Mouse (Mus musculus): ENCODE measurements around the gene Foxk1. TPM values are rescaled to one million over a fixed set of nuclear protein-coding genes. Genes with fewer than 3 reads are reported as not detected.
A peak's percentile ranks its signal among the peaks of the same experiment; 100 is the strongest.

Gene Foxk1
- polyA plus RNA-seq, 1 experiment from 2014 or later, result 6.3 TPM

GRCm38 (mm10) chr5:142423701-142424100 lies 22.4 kb downstream of the Foxk1 start:
- no peak overlapping the region for H3K9ac ChIP-seq
- no peak for ATAC-seq (ENCODE audit: low FRiP score, low read depth)
- H3K4me1 ChIP-seq, result peaks cover 32% of the 10 kb centered on the region
- no peaks in the 10 kb centered on the region for H3K27me3 ChIP-seq
- H3K9me3 ChIP-seq, result no peaks in the 10 kb centered on the region
- peaks cover 29% of the 10 kb centered on the region for H3K36me3 ChIP-seq
- no peak overlapping the region for H3K27ac ChIP-seq
- no peak overlapping the region for H3K4me3 ChIP-seq
- WGBS, result 64% methylated on average over 3 of the region's 3 CpGs
- no peak overlapping the region for H3K4me2 ChIP-seq (replicated peaks)

DNA sequence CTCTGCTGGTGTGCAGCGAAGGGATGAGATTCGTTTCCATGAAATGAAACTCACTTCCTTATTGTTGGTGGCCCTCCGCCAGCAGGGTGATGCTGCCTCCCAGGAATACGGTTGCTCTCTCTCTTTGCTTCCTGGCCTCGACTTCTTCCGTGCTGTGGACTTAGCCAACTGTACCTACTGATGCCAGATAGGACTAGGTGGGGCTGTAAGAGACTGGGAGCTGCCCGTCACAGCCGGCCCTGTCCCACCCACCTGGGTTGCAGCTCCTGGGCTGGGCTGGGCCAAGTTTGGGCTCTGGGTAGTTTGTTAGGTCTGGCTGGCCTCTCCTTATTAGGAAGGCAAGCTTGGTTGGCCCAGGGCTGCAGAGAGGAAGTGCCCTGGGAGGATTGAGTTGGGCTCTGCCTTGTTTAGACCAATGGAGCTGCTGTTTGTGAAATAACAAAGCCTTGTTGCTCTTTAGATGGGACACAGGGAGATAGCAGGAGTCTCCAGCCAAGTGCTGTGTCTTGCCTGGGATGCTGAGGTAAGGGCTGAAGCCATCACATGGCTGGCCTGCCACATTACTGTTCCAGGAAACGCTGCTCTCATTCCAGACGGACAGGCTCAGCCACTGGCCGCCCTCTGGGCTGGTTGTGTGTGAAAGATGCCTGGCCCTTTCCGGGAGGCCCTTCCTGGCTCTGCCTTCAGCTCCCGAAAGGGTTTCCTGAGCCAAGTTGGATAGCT lies 23.5 kb downstream of the Foxk1 start:
- no peak for ATAC-seq (ENCODE audit: low FRiP score, low read depth)
- H3K9ac ChIP-seq, result no peak overlapping the region
- H3K4me1 ChIP-seq, result peaks cover 32% of the 10 kb centered on the region
- WGBS, result 66% methylated on average over 13 of the region's 13 CpGs
- peak overlapping the region; percentile 52; the same call in 1 of the 2 replicates for H3K27ac ChIP-seq
- H3K4me2 ChIP-seq (replicated peaks), result no peak overlapping the region
- H3K36me3 ChIP-seq, result peaks cover 23% of the 10 kb centered on the region
- no peaks in the 10 kb centered on the region for H3K27me3 ChIP-seq
- no peaks in the 10 kb centered on the region for H3K9me3 ChIP-seq
- H3K4me3 ChIP-seq, result no peak overlapping the region

DNA sequence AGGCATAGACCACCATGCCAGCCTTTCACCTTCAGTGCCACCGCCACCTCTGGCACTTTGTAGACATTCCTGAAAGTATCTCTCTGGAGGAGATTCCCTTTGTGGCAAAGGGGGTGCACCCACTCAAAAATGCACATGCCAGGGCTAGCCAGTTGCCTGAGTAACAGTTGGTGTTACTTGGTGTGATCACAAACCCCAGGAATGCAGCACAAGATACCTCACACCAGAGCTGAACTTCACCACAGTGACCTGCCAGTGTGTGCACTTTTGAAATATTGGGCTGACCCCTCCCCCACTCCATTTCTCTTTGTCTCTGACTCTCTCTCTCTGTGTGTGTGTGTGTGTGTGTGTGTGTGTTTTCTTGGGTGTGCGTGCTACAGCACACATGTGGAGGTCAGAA lies 25.2 kb downstream of the Foxk1 start:
- Histone ChIP-seq H3K9me3 (no peaks in the 10 kb centered on the region), H3K27ac (no peak overlapping the region), H3K36me3 (peaks cover 8% of the 10 kb centered on the region; the same call in 1 of the 2 replicates), H3K4me2 (replicated peaks) (no peak overlapping the region), H3K9ac (no peak overlapping the region), H3K27me3 (no peaks in the 10 kb centered on the region), H3K4me1 (peaks cover 42% of the 10 kb centered on the region), H3K4me3 (no peak overlapping the region)
- WGBS, result 89% methylated on average over 2 of the region's 2 CpGs
- ATAC-seq (ENCODE audit: low FRiP score, low read depth), result no peak

DNA sequence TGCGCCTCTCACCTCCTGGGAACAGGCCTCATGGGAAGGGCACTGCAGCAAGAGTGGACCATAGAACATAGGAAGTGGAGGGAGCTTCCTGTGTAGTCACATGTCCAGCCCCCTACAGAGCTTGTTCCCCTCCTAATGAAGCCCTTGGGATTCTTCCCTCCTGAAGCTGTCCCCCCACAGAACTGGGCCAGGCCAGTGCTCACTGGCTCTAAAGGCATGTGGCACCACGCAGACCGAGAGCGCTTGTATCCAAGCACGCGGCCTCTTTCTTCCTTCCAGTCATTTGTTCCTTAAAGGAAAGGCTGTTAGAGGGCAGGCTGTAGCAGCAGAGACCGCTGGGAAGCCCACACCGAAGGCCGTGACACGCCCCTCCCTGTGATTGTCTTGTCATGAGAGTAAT lies 26.6 kb downstream of the Foxk1 start:
- no peak overlapping the region for H3K4me2 ChIP-seq (replicated peaks)
- H3K9me3 ChIP-seq, result no peaks in the 10 kb centered on the region
- ATAC-seq (ENCODE audit: low FRiP score, low read depth), result no peak
- H3K9ac ChIP-seq, result no peak overlapping the region
- H3K27ac ChIP-seq, result no peak overlapping the region
- no peak overlapping the region for H3K4me3 ChIP-seq
- 77% methylated on average over 10 of the region's 10 CpGs for WGBS
- H3K27me3 ChIP-seq, result no peaks in the 10 kb centered on the region
- H3K36me3 ChIP-seq, result peaks cover 8% of the 10 kb centered on the region; the same call in 1 of the 2 replicates
- H3K4me1 ChIP-seq, result peaks cover 55% of the 10 kb centered on the region

- Histone ChIP-seq H3K36me3 (peaks cover 8% of the 10 kb centered on the region; the same call in 1 of the 2 replicates), H3K4me1 (peaks cover 63% of the 10 kb centered on the region)
- WGBS, result 83% methylated on average over 6 of the region's 6 CpGs
Measured at GRCm38 (mm10) chr5:142428691-142429090, 27.4 kb downstream of the Foxk1 start.

DNA sequence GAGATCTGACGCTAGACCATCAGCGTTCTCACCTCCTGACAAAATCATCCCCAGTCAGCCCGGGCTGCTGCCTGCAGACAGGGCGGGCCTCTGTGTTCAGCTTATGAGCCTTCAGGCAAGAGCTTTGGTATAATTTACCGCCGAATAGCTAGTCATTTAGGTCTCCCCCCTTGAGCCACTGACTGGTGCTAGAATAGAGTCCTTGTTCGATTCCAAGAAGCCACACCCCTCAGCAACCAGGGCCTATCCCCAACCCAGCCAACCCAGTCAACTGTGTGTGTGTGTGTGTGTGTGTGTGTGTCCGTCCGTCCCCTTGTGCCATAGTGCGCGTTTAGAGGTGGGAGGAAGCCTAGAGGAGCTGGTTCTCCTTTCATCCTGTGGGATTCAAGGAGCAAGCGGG lies 29.7 kb downstream of the Foxk1 start:
- ATAC-seq (ENCODE audit: low FRiP score, low read depth), result 0 out of 2 replicates have a peak, but pooled peaks have one; percentile 41
- H3K4me1 ChIP-seq, result peaks cover 50% of the 10 kb centered on the region
- WGBS, result 64% methylated on average over 12 of the region's 12 CpGs
- no peak overlapping the region for H3K4me3 ChIP-seq
- no peaks in the 10 kb centered on the region for H3K27me3 ChIP-seq
- H3K36me3 ChIP-seq, result peaks cover 18% of the 10 kb centered on the region
- no peaks in the 10 kb centered on the region for H3K9me3 ChIP-seq
- no peak overlapping the region for H3K9ac ChIP-seq
- H3K27ac ChIP-seq, result peak overlapping the region; percentile 56; the same call in 1 of the 2 replicates
- H3K4me2 ChIP-seq (replicated peaks), result no peak overlapping the region

More at GRCm38 (mm10) chr5:142428691-142429090, 27.4 kb downstream of the Foxk1 start:
- H3K4me2 ChIP-seq (replicated peaks), result no peak overlapping the region
- no peak overlapping the region for H3K9ac ChIP-seq
- H3K27ac ChIP-seq, result no peak overlapping the region
- H3K4me3 ChIP-seq, result no peak overlapping the region
- ATAC-seq (ENCODE audit: low FRiP score, low read depth), result no peak
- H3K27me3 ChIP-seq, result no peaks in the 10 kb centered on the region
- H3K9me3 ChIP-seq, result no peaks in the 10 kb centered on the region

DNA sequence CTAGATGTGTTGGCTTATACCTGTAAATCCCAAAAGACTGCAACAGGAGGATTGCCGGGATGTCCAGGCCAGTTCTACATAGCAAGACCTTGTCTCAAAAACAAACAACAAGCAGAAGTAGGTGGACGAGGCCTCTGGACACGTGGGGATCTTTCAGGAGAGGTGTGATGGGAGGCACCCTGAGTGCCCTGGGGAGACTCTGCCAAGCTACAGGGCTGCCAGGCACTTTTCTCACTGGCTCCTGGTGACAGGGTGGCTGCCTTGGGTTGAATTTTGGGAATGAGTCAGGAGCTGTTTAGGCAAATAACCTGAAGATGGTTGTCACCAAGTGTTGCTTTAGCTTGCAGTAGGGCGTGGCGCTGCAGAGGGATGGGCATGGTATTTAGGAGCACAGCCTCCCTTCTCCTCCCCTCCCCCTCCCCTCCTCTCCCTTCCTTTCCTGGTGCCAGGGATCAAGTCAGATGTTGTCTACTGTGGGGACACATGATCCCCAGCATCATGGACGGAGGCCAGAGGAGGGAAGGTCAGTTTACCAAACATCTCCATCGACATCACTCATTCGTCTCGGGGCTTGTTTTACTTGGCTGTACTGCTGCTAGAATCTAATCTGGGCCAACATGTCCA lies 30.6 kb downstream of the Foxk1 start:
- no peaks in the 10 kb centered on the region for H3K27me3 ChIP-seq
- 0 out of 2 replicates have a peak, but pooled peaks cover 3% of the 10 kb centered on the region for H3K9me3 ChIP-seq
- no peak overlapping the region for H3K4me3 ChIP-seq
- H3K4me2 ChIP-seq (replicated peaks), result no peak overlapping the region
- WGBS, result 77% methylated on average over 9 of the region's 9 CpGs
- peaks cover 26% of the 10 kb centered on the region for H3K36me3 ChIP-seq
- no peak overlapping the region for H3K9ac ChIP-seq
- H3K27ac ChIP-seq, result peak overlapping the region; percentile 44
- ATAC-seq (ENCODE audit: low FRiP score, low read depth), result no peak
- H3K4me1 ChIP-seq, result peaks cover 44% of the 10 kb centered on the region

DNA sequence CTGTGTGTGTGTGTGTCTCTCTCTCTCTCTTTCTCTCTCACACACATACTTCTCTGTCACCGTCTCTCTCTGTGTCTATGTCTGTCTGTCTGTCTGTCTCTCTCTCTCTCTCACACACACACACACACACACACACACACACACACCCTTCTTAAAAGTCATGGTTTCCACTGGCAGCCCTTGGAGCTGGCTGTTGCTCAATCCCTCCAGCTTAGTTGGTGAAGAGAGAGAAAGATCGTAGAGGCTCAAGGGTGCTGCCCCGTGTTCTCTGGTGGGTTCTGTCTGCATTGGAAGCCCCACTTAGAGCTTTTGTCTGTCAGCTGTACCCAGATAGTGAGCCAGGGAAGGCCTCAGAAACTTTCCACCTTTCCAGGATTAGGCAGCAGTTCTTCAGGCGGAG lies 31.4 kb downstream of the Foxk1 start:
- Histone ChIP-seq H3K4me1 (peaks cover 44% of the 10 kb centered on the region), H3K4me3 (no peak overlapping the region), H3K4me2 (replicated peaks) (no peak overlapping the region), H3K9me3 (0 out of 2 replicates have a peak, but pooled peaks cover 3% of the 10 kb centered on the region), H3K27ac (peak overlapping the region; percentile 15; the same call in 1 of the 2 replicates), H3K36me3 (peaks cover 32% of the 10 kb centered on the region), H3K9ac (no peak overlapping the region), H3K27me3 (no peaks in the 10 kb centered on the region)
- no peak for ATAC-seq (ENCODE audit: low FRiP score, low read depth)
- 81% methylated on average over 4 of the region's 4 CpGs for WGBS

GRCm38 (mm10) chr5:142434052-142434451 lies 32.8 kb downstream of the Foxk1 start:
- no peak overlapping the region for H3K4me3 ChIP-seq
- H3K27me3 ChIP-seq, result no peaks in the 10 kb centered on the region
- H3K4me2 ChIP-seq (replicated peaks), result no peak overlapping the region
- H3K36me3 ChIP-seq, result peaks cover 41% of the 10 kb centered on the region
- peak overlapping the region; percentile 33; the same call in 1 of the 2 replicates for H3K27ac ChIP-seq
- 0 out of 2 replicates have a peak, but pooled peaks cover 3% of the 10 kb centered on the region for H3K9me3 ChIP-seq
- H3K4me1 ChIP-seq, result peaks cover 41% of the 10 kb centered on the region
- H3K9ac ChIP-seq, result no peak overlapping the region
- 83% methylated on average over 5 of the region's 5 CpGs for WGBS
- no peak for ATAC-seq (ENCODE audit: low FRiP score, low read depth)

- Histone ChIP-seq H3K4me3 (no peak overlapping the region), H3K4me2 (replicated peaks) (no peak overlapping the region), H3K27me3 (no peaks in the 10 kb centered on the region), H3K4me1 (peaks cover 51% of the 10 kb centered on the region), H3K9me3 (0 out of 2 replicates have a peak, but pooled peaks cover 3% of the 10 kb centered on the region), H3K9ac (no peak overlapping the region), H3K27ac (no peak overlapping the region), H3K36me3 (peaks cover 41% of the 10 kb centered on the region)
- ATAC-seq (ENCODE audit: low FRiP score, low read depth), result no peak
- WGBS, result 95% methylated on average over 15 of the region's 15 CpGs
Measured at GRCm38 (mm10) chr5:142435736-142436135, 34.4 kb downstream of the Foxk1 start.

GRCm38 (mm10) chr5:142438380-142438938 lies 37.2 kb downstream of the Foxk1 start:
- Histone ChIP-seq H3K4me2 (replicated peaks) (no peak overlapping the region), H3K36me3 (peaks cover 36% of the 10 kb centered on the region), H3K4me3 (no peak overlapping the region), H3K27ac (no peak overlapping the region), H3K27me3 (no peaks in the 10 kb centered on the region), H3K9ac (no peak overlapping the region), H3K9me3 (0 out of 2 replicates have a peak, but pooled peaks cover 3% of the 10 kb centered on the region), H3K4me1 (peaks cover 53% of the 10 kb centered on the region)
- ATAC-seq (ENCODE audit: low FRiP score, low read depth), result no peak
- 90% methylated on average over 16 of the region's 16 CpGs for WGBS

- peak overlapping the region; percentile 40 for H3K4me3 ChIP-seq
- peak overlapping the region; percentile 93 for H3K27ac ChIP-seq
- H3K4me2 ChIP-seq (replicated peaks), result peak overlapping the region; percentile 70
- H3K9ac ChIP-seq, result peak overlapping the region; percentile 36; the same call in 1 of the 2 replicates
- H3K27me3 ChIP-seq, result no peaks in the 10 kb centered on the region
- H3K4me1 ChIP-seq, result peaks cover 61% of the 10 kb centered on the region
- 7% methylated on average over 12 of the region's 12 CpGs for WGBS
- peak; percentile 40 for ATAC-seq (ENCODE audit: low FRiP score, low read depth)
- H3K36me3 ChIP-seq, result peaks cover 33% of the 10 kb centered on the region
- 0 out of 2 replicates have a peak, but pooled peaks cover 3% of the 10 kb centered on the region for H3K9me3 ChIP-seq
Measured at GRCm38 (mm10) chr5:142439911-142440432, 38.7 kb downstream of the Foxk1 start.
